Mouse (Mus musculus) ES-CJ7 (cell line): Measurements from ENCODE around the gene Tbx19.

Source experiments
- DNase-seq: peaks from one replicate; pipeline ENCODE4 v3.0.0; 2011; ENCODE audit warnings: low read depth, low spot score

Gene Tbx19

DNA sequence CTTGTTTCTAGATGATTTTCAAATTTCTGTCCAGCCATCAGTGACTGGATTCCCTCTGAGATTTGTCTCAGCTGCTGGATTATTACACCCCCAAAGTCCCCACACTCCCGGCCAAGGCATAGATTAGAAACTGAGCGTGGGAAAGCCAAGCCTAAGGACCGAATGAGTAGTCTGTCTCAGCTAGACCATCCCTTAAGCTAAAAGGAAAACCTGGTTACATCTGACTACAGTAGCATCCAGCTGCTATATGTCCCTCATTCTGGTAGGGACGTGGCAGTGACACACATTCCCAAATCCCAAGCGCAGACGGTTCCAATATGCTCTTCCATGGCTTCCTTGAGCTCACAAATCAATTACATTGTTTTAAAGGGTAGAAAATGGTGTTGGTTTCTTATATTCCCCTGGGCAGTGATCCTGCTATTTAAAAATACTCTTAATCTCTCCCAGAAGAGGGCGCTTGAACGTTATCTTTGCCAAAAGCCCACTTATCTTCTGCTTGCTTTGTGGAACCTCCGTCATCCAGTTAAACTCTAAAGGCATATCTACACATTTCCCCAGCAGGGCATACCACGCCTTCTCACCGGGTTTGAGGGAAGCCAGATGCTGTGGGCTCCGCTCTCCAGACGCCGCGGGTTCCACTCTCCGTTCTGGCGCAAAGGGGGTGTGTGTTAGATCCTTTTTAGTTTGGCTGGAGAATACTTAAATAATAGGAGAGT, 46.0 kb downstream of the Tbx19 start:
- peak; percentile 50 for DNase-seq

- no peak for DNase-seq
These were observed 46.9 kb downstream of the Tbx19 start for GRCm38 (mm10) chr1:165113700-165114099.

GRCm38 (mm10) chr1:165110659-165111058, 49.9 kb downstream of the Tbx19 start:
- no peak for DNase-seq

DNA sequence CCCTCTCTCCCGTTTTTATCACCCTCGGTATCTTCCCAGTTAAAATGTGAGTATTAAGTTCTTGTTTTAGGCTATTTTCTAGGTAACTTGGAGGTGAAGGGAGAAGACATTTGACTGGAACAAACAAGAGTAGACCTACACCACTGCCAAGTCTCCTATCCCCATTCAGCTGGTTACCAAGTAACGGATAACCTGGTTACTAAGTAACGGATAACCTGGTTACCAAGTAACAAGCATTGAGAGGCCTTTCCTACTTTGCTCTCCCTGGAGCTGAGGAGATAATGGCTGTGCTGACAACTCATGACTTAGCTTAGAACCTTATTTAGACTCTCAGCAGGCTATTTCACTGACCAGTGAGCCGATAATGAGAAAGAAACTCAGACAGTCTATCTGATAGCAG, 51.4 kb downstream of the Tbx19 start:
- no peak for DNase-seq

GRCm38 (mm10) chr1:165108477-165108876, 52.1 kb downstream of the Tbx19 start:
- DNase-seq = no peak

DNA sequence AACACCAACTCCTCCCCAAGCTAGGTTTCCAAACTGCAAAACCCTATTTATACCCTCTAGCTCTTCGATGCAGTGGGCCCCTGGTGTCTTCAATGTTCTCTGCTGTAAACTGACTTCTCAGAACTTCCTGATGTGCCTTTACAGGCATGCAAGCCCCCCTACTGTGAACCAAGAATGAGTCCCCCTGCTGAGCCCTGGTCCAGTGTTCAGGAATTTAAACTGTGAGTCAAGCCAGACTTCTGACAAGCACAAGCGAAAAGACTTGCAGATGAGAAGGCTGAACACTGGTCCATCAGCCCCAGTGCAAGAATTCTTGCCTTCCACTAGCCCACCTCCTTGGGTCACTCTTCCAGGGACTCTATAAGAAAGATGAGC, 54.6 kb downstream of the Tbx19 start:
- DNase-seq = peak; percentile 39

GRCm38 (mm10) chr1:165105270-165106010, 55.1 kb downstream of the Tbx19 start:
- DNase-seq = no peak

- DNase-seq = no peak
These were observed 55.8 kb downstream of the Tbx19 start for GRCm38 (mm10) chr1:165104707-165105259.

DNA sequence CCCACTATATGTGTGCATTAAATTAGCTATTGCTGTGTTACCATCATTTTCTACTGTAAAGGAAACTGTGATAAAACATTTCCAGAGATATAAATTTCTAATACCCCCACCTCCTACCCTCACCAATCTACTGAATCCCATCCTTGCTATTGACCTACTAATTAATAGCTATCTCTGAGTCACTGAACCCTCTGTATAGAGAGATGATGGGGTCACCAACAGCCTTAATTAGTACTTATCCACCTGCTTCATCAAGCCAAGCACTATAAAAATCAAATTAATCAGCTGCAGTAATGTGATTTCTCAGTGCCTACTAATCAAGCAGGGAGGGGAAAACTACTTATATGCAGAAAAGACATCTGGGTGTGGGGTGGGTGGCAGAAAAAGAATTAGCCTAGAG, 61.0 kb downstream of the Tbx19 start:
- DNase-seq = no peak

- DNase-seq = no peak
These were observed 65.7 kb downstream of the Tbx19 start for GRCm38 (mm10) chr1:165094871-165095270.

- peak; percentile 71 for DNase-seq
These were observed 68.9 kb downstream of the Tbx19 start for GRCm38 (mm10) chr1:165091721-165092120.

DNA sequence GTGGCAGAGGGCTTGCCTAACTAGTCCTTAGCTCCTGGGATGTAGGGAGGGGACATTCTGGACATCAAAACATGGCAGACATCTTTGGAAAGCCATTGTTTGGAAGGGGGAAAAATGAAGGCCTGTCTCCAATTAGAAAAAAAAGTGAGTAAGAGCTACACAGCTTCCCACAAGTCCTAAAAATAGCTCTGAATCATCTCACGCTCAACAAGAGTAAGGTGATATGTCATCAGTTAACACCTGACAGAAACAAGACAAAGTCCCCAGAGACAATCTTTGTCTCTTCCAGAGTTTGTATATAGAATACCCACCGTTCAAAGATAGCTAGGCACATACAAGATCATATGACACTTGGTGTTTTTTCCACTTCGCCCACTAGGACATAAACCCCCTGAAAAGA, 71.0 kb downstream of the Tbx19 start:
- DNase-seq = no peak
